Mouse (Mus musculus): ENCODE measurements at regions not wholly inside any gene's neighbourhood (a gene's known extent, or its start where the extent isn't known, plus 50 kb on each side); places are given as distances from the start of the nearest gene placed in this dataset.

GRCm38 (mm10) chr6:61119590-61119989 is 60.5 kb upstream of the Ccser1 start:
- intact Hi-C loops (cut with DNase I), result no loop called here

GRCm38 (mm10) chr6:61125431-61125830 is 54.7 kb upstream of the Ccser1 start:
- intact Hi-C loops (cut with DNase I), result no loop called here

GRCm38 (mm10) chr6:61127238-61127637 is 52.9 kb upstream of the Ccser1 start:
- intact Hi-C loops (cut with DNase I), result no loop called here

GRCm38 (mm10) chr6:61128211-61128610 is 51.9 kb upstream of the Ccser1 start:
- intact Hi-C loops (cut with DNase I), result no loop called here

Data from adrenal gland (tissue).